In the genomic region with DNA sequence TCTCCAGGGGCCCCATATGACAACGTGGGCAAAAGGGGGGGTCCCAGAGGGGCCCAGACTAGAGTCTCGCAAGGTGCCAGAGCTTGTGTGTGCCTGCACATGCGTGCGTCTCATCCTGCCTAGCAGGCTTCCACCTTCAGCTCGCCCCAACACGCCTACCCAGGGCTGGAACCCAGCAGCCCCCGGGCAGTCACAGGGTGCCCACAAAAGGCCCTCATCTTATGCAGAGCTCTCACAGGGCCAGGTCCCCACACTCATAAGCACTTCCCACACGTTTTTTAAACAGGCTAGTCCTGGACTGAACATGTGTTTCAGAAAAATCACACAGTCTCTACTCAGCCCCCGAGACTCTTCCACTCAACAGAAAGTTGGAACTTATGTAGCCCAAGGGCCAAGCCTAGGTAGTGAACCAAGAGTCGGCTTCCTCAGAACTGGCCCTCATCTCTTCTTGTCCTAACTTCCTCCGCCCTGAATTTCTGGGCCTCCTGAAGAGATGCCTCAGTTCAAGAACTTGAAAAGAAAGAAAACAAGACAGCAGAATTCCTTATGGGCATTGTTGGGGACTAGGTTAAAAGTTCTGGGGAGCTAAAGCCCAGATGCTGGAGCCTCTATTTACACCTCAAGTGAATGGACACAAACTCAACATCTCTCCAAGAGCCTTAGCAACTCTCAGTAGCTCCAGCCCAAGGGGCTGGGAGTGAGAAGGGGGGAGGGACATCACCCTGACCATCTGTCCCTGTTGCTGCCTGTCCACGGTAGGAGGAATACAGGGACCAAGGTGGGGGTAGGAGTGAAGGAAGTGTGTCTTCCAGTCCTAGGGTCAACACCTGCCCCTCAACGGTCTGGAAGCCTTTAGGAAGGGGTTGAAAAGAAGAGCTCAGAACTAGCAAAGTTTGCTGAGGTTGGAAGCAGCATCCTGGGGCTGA, we compare ENCODE assay signal across 8 mouse cellular contexts. TPM values are rescaled to one million over a fixed set of nuclear protein-coding genes. Genes with fewer than 3 reads are reported as not detected.
DNase-seq lines count a peak whose midpoint lies in the region; ATAC-seq and TF ChIP-seq lines count a peak whose summit lies in the region.

No protein-coding gene starts in this region.

- intact Hi-C loops in gastrocnemius, adult 2 months (cut with DNase I): no loop called here

- peak overlapping the region; percentile 89 for H3K9ac ChIP-seq in intestine, embryonic 14.5 days (ENCODE audit: low read length)

- no peaks in the 10 kb centered on the region for H3K9me3 ChIP-seq in intestine, embryonic 14.5 days (ENCODE audit: control insufficient read depth, low read length)

- peaks cover 36% of the 10 kb centered on the region for H3K36me3 ChIP-seq in intestine, embryonic 14.5 days (ENCODE audit: control insufficient read depth, insufficient read depth, low read length)

- no peak for TF ChIP-seq CTCF in gastrocnemius, adult 2 months (IDR thresholded peaks at IDR 0.05)

- no peak for DNase-seq in gastrocnemius, adult 2 months
- no peak for DNase-seq in gastrocnemius, adult 8-10 months (ENCODE audit: low spot score in 2 of 2)
- DNase-seq in thymus, adult 18-20 months: peak; percentile 55 to 65
- DNase-seq in thymus, postnatal 0 days (ENCODE audit: low spot score): no peak
- DNase-seq in intestine, embryonic 14.5 days (ENCODE audit: low spot score): no peak
- DNase-seq in neural tube, embryonic 10.5 days (ENCODE audit: extremely low spot score, low spot score): peak; percentile 30
- DNase-seq in adrenal gland, adult 18-20 months (ENCODE audit: low spot score in 2 of 2): no peak
- DNase-seq in testis, postnatal 14 days (ENCODE audit: low spot score): no peak

- WGBS in intestine, embryonic 14.5 days: 12% methylated on average over 13 of the region's 13 CpGs

- peak overlapping the region; percentile 97 for H3K27ac ChIP-seq in gastrocnemius, adult 2 months
- H3K27ac ChIP-seq in intestine, embryonic 14.5 days (ENCODE audit: low read depth): peak overlapping the region; percentile 93

- H3K4me1 ChIP-seq in intestine, embryonic 14.5 days (replicated peaks; ENCODE audit: control insufficient read depth, insufficient read depth, low read length): peaks cover 56% of the 10 kb centered on the region

- no peaks in the 10 kb centered on the region for H3K27me3 ChIP-seq in intestine, embryonic 14.5 days (replicated peaks; ENCODE audit: control insufficient read depth, insufficient read depth, low read length)

- H3K4me2 ChIP-seq in intestine, embryonic 14.5 days (ENCODE audit: low read length): peak overlapping the region; percentile 100

- no peak for ATAC-seq in intestine, embryonic 14.5 days (replicated peaks; ENCODE audit: low FRiP score, low TSS enrichment, low read depth)

- H3K4me3 ChIP-seq in gastrocnemius, adult 2 months: peak overlapping the region; percentile 83
- H3K4me3 ChIP-seq in intestine, embryonic 14.5 days (ENCODE audit: low read depth, low read length): peak overlapping the region; percentile 97

RNA-seq across cellular contexts. Expression of a gene that starts 6.5 kb away (rescaled TPM):
- 10 to 100 TPM; 15.0 to 24.0 TPM for total RNA-seq in gastrocnemius, adult 2 months (2021)
- total RNA-seq in gastrocnemius, adult 8-10 months (2022): 10 to 100 TPM; 13.0 to 22.8 (median 14.7) TPM
- polyA plus RNA-seq in thymus, postnatal 0 days (2015; fragmentation: Nextera tagmentation; extraction: Ambion mirVana): 11.6 and 12.8 TPM in 2 replicates
- 48.8 and 51.0 TPM in 2 replicates for polyA plus RNA-seq in intestine, embryonic 14.5 days (2014; fragmentation: Nextera tagmentation; extraction: Ambion mirVana)
- 10 to 100 TPM; 39.8 to 40.9 TPM for total RNA-seq in adrenal gland, adult 18-20 months (2021)

RNA-seq across cellular contexts. Expression of a gene that starts 6.8 kb away (rescaled TPM):
- 10 to 100 TPM; 17.8 to 19.5 TPM for total RNA-seq in gastrocnemius, adult 2 months (2021)
- total RNA-seq in gastrocnemius, adult 8-10 months (2022): 10 to 100 TPM; 13.3 to 19.7 (median 17.0) TPM
- 140 and 157 TPM in 2 replicates for polyA plus RNA-seq in thymus, postnatal 0 days (2015; fragmentation: Nextera tagmentation; extraction: Ambion mirVana)
- 65.6 and 74.6 TPM in 2 replicates for polyA plus RNA-seq in intestine, embryonic 14.5 days (2014; fragmentation: Nextera tagmentation; extraction: Ambion mirVana)
- 10 to 100 TPM; 53.0 to 59.4 TPM for total RNA-seq in adrenal gland, adult 18-20 months (2021)

RNA-seq across cellular contexts. Expression of a gene that starts 34.9 kb away (rescaled TPM):
- total RNA-seq in gastrocnemius, adult 2 months (2021): 1 to 10 TPM; 3.4 to 3.9 TPM
- 1 to 10 TPM; 3.4 to 5.1 (median 4.1) TPM for total RNA-seq in gastrocnemius, adult 8-10 months (2022)
- 7.5 and 8.0 TPM in 2 replicates for polyA plus RNA-seq in thymus, postnatal 0 days (2015; fragmentation: Nextera tagmentation; extraction: Ambion mirVana)
- polyA plus RNA-seq in intestine, embryonic 14.5 days (2014; fragmentation: Nextera tagmentation; extraction: Ambion mirVana): 4.7 and 5.2 TPM in 2 replicates
- 10 to 100 TPM in 1 of 2 experiments, 1 to 10 TPM in 1; 9.8 to 15.1 TPM for total RNA-seq in adrenal gland, adult 18-20 months (2021)

RNA-seq across cellular contexts. Expression of a gene that starts 37.5 kb away (rescaled TPM):
- total RNA-seq in gastrocnemius, adult 2 months (2021): 10 to 100 TPM; 22.4 to 22.5 TPM
- 10 to 100 TPM; 17.4 to 21.4 (median 20.1) TPM for total RNA-seq in gastrocnemius, adult 8-10 months (2022)
- 90.2 and 102 TPM in 2 replicates for polyA plus RNA-seq in thymus, postnatal 0 days (2015; fragmentation: Nextera tagmentation; extraction: Ambion mirVana)
- polyA plus RNA-seq in intestine, embryonic 14.5 days (2014; fragmentation: Nextera tagmentation; extraction: Ambion mirVana): 109 and 110 TPM in 2 replicates
- 10 to 100 TPM; 52.2 to 61.8 TPM for total RNA-seq in adrenal gland, adult 18-20 months (2021)

RNA-seq across cellular contexts. Expression of a gene that starts 39.9 kb away (rescaled TPM):
- 10 to 100 TPM; 13.6 to 14.7 TPM for total RNA-seq in gastrocnemius, adult 2 months (2021)
- total RNA-seq in gastrocnemius, adult 8-10 months (2022): 10 to 100 TPM; 11.2 to 12.5 (median 12.1) TPM
- 10.4 and 10.7 TPM in 2 replicates for polyA plus RNA-seq in thymus, postnatal 0 days (2015; fragmentation: Nextera tagmentation; extraction: Ambion mirVana)
- 15.0 and 16.6 TPM in 2 replicates for polyA plus RNA-seq in intestine, embryonic 14.5 days (2014; fragmentation: Nextera tagmentation; extraction: Ambion mirVana)
- 10 to 100 TPM; 12.0 to 12.3 TPM for total RNA-seq in adrenal gland, adult 18-20 months (2021)

Comparison
In these comparisons a context has a peak if more than half of its experiments do, and no peak if none do; other contexts are left out.
1. DNase-seq: peak in thymus, adult 18-20 months (2 of 2) and neural tube, embryonic 10.5 days (single experiment); none in gastrocnemius, adult 2 months (single experiment), gastrocnemius, adult 8-10 months (0 of 2), thymus, postnatal 0 days (single experiment), intestine, embryonic 14.5 days (single experiment), adrenal gland, adult 18-20 months (0 of 2) and testis, postnatal 14 days (single experiment).